Mouse (Mus musculus) adrenal gland, postnatal 14 days (tissue): ENCODE data around the gene Grm6. TPM values are rescaled to one million over a fixed set of nuclear protein-coding genes. Genes with fewer than 3 reads are reported as not detected.

Experiments
- DNase-seq: peaks from one replicate; pipeline ENCODE4 v3.0.0; 2021; ENCODE audit warnings: mixed read lengths
- long read RNA-seq, 2 experiments: library from polyadenylated mRNA; stranded (forward); transcript quantifications; one replicate each; pipeline ENCODE4 v2.0.0; 2021
- total RNA-seq: library from RNA; stranded (reverse); gene quantifications from 2 replicates; pipeline ENCODE4 v1.2.3, GENCODE M21; 2021

Gene Grm6
- 0.07 and 1.1 TPM in 2 replicates for total RNA-seq
- long read RNA-seq, experiment 1: 0 reads
- long read RNA-seq, experiment 2: 0 reads

GRCm38 (mm10) chr11:50850177-50850735 is at the start of gene Grm6:
Grm6 (plus strand) TSS chr11:50850685.
- DNase-seq: no peak

GRCm38 (mm10) chr11:50814233-50814632 is 36.3 kb upstream of the Grm6 start:
- DNase-seq: no peak

GRCm38 (mm10) chr11:50826214-50826613 is 24.3 kb upstream of the Grm6 start:
- no peak for DNase-seq

DNA sequence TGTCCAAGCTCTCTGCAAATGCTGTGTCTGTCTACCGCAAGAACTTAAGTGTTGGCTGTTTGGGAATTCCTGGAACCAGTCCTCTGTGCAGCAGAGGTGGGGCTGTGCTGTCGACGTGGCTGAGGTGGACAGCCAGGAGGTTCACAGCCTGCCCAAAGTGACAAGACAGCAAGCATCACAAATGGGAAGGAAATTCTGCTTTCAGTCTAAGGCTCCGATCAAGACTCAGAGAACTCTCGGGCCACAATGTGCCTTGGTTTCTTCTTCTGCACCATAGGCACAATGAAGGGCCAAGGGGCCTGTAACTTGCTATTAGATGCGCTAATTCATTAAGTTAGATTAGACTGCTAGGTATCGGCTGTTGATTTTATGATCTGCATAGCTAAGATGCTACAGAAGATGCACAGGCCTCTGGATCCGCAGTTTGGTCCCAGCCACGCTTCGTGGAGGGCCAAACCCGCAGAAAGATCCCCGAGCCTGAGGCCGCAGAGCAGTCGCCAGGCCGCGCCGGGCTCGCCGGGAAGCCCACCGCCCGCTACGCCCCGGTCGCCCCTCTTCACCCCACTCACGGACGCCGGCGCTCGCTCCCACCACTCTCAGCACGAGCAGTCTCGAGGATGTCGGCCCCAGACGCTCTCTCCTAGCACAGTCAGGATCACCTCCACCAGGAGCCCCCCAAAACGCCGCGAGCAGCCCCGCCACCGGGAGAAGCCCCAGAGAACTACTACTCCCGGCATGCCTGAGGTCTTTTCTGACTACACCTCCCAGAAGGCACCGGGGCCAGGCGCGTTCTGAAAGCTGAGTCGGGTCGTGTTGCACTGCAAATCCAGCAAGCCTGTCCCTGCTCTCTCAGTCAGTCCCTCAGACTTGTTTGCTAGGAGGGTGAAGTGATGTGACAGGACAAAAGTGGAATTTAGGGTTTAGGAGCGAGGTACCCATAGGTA is 23.2 kb upstream of the Grm6 start, which contains the start of gene Zfp354c:
Zfp354c (minus strand) TSS at position 715 of the 944 bp plus-strand sequence.
- peak; percentile 92 for DNase-seq

DNA sequence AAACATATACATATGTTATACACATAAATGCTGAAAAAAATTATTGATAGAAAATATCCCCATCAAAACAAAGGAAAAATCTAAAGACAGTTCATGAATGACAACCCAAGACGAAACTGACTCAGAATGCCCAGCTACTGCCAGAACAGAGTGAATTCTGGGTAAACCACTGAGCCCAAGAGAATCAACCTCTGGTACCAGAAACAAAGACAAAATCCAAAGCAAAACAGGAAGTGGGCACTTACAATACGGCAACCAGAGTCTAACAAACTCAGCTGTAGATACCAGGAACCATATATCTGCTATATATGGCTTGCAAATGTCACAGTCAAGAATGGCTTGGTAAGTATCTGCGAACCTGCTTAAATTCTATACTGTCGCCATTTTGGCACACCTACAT is 14.8 kb upstream of the Grm6 start:
- DNase-seq: no peak

- DNase-seq: peak; percentile 92
Observed at GRCm38 (mm10) chr11:50841023-50841735, 9.3 kb upstream of the Grm6 start, which contains the start of gene Zfp879. Zfp879 (minus strand) TSS chr11:50841552.

DNA sequence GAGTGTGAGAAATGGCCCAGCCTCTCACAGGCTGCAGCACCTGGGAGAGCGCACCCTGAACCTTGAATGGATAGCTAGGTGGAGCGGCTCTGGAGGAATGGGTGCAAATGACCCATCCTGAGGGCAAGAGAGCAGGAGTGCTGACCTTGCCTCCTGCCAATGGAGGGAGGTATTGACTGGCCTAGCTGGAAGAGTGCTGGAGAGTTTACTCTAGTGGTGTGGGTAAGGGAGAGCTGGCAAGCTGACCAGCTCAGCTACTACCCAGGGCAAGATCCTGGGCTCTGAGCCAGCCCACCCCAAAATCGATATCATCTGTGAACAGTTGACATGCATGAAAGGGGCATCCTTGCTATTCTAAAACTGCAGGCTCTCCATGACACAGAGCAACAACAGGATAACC is 4.5 kb upstream of the Grm6 start:
- no peak for DNase-seq

GRCm38 (mm10) chr11:50847047-50847446 is 3.4 kb upstream of the Grm6 start:
- DNase-seq: no peak

DNA sequence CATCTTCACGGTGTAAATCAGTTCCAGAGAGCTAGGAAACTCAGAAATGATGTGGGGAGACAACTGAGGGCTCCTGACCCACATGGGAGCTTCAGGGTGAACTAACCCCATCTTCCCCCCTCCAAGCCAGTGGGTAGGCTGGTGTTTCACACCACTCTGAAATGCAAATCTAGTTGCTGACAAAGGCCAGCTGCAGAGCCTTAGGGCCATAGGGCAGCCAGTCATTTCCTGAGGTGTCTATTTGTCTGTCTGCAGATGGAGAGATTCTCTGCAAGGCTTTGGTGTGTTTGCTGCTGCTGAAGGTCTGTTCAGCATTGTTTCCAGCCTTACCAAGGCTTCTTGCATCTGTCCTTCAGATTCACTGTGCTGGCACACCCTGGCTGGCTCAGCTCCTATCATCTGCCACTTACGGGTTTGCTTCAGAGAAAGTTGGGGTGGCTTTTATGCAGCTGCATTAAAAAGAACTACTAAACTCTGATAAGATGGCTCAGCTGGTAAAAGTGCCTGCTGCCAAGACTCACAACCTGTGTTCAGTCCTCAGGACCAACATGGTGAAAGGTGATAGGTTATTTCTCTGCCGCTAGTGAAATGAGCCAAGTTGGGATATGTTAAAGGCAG is 1.9 kb upstream of the Grm6 start:
- DNase-seq: peak; percentile 30

- DNase-seq: no peak
Observed at GRCm38 (mm10) chr11:50849310-50849709, 1.2 kb upstream of the Grm6 start.

DNA sequence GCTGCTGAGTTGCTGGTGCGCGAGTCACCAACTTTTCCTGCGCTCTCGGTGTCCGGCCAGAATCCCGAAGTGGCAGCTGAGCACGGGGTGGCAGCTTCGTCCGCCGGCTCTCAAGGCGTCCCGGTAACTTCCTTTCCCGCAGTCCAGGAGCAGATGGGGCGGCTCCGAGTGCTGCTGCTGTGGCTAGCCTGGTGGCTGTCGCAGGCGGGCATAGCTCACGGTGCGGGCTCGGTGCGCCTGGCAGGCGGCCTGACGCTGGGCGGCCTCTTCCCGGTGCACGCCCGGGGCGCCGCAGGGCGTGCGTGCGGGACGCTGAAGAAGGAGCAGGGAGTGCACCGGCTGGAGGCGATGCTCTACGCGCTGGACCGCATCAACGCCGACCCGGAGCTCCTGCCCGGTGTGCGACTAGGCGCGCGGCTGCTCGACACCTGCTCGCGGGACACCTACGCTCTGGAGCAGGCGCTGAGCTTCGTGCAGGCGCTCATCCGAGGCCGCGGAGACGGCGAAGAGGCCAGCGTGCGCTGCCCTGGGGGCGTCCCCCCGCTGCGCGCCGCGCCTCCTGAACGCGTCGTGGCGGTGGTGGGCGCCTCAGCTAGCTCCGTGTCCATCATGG is 610 bp downstream of the Grm6 start:
- peak; percentile 25 for DNase-seq

DNA sequence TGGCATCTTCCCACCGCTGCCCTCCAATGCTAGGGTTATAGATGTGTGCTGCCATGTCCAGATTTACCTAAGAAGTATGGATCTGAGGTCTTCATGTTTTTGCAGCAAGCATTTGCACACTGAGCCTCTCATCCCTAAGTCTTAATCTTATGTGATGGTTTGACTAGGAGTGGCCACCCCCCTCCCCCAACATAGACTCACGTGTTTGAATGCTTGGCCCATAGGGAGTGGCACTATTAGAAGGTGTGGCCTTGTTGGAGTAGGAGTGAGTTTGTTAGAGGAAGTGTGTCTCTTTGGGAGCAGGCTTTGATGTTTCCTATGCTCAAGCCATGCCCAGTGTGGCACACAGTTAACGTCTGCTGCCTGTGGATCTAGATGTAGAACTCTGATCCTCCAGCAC is 28.2 kb downstream of the Grm6 start:
- DNase-seq: no peak

DNA sequence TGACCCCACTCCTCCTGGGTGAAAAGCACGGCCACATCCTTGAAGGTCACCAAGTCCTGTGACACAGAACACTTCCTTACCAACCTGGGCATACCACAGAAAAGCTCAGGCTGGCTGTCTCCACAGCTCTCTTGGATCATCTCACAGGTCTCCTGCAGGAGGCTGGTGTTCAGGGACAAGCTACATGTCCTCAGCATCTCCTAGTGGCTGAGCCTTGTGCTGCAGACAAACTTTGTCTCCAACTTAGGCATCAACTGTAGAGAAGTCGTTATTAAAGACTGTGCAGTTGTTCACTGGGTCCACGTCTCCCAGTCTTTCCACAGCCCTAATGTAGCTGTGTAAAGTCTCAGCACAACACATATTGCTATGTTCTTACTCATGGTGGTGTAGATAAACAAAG is 33.3 kb downstream of the Grm6 start:
- no peak for DNase-seq

DNA sequence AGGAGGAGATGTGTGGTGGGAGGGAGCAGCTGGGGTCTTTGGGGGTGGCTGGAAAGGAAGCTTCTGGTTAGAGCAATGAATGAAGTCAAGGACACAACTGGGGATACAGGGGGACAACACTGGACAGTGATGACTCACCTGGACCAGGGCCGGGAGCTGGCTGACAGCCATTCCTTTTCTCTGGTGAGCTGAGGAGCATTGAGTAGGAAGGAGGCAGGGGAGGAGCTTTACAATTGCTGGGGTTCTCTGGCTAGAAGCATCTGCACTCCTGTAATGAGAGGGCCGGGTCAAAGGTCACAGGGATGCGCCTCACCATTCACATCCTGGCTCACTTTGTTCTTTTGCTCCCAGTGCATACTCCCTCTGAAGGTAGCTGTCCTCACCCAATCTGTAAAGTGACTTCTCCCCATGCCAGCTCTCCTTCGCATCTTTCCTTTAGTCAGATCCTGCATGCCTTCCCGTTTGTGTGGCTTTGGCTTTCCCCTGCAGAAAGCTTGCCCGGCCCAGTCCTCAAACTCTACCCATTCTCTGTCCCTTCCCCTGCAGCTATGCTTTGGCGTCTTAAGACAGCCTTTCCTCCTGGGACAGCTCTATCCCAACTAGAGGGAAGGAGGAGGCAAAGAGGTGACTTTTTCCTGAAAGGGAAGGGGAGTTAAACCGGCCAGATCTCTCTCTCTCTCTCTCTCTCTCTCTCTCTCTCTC is 35.9 kb downstream of the Grm6 start:
- peak; percentile 79 for DNase-seq

DNA sequence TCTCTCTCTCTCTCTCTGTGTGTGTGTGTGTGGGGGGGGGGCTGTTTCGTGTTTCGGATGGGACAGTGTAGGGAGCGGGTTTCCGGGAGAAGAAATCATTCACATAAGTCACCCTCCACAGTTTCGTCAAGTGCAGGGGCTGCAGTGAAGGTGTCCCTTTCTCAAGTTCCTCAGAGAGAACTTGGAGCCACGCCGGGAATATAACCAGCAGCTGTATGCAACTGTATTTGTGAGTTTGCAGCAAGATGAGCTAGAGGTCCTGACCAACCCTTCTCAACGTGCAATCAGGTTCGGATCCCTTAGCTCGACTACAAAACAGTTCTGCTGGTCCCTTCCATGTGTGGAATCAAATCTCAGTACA is 36.4 kb downstream of the Grm6 start:
- DNase-seq: peak; percentile 9

DNA sequence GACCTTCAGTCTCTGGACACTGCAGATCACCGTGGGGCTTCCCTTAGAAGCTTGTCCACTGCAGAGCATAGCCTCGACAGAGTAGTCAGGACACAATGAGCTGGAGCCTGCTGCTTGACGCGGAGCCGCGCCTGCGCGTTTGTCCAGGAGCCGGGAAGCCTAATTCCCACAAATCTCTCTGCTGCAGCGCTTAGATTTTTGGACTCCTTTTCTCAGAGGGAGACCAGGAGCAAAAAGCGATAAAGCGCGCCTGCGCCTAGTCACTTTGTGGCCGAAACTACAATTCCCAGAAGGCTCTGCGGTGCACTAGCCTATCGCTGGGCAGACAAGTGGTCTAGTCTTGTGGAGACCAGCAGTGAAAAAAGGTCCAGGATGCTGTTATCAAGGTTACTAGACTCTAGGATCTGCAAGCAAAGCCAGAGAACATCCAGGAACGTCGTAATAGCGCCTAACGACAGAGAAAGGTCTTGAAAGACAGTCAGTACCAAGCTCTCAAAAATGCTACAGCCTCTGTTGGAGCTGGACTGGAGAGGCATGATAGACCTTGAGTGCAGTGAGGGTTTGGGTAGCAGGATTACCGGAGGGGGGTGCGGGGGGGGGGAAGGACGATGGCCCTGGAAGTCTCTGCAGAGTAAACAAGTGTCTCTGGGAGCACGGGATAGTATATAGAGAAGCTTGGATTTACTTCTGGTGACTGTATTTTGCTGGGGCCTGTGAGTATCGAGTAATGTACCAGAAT is 37.1 kb downstream of the Grm6 start, which contains the start of gene Zfp454:
Zfp454 (minus strand) TSS at position 262 of the 739 bp plus-strand sequence.
- DNase-seq: peak; percentile 92

DNA sequence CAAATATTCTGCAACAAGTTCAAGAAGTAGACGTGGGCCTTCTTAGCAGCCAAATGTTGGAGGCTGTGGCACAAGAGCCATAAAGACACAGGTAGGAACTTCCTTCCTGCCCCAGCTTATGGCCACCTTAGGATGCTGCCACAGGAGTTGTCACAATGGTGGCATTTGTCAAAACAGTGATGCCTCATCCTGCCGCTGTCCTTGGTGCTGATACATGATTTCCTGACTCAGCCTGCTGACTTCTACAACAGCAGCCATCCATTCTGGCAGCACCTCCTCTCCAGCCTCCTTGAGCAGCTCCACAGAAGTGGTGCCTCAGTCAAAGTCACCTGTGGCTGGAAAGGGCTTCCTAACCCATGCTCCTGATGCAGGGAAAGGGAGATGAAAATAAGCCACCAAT is 42.0 kb downstream of the Grm6 start:
- peak; percentile 10 for DNase-seq

GRCm38 (mm10) chr11:50897359-50897758 is 46.9 kb downstream of the Grm6 start:
- DNase-seq: no peak

DNA sequence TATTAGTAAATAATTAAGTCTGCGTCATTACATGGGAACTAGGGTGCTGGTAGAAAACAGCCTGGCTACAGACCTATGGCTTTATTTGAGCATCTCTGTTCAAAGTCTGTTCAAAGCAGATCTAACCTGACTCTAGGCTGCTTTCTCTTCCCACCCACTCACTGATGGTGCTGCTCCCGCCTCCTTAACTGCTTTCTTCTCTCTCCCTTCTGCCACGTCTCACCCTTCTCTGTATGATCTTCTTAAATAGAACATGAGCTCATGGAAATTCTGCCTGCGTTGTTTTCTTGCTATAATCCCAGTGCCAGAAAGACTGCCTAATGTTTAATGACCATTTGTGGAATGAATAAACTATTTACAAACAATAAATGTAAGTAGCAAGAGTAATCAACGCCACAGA is 57.7 kb downstream of the Grm6 start:
- DNase-seq: no peak

- DNase-seq: peak; percentile 17
Observed at GRCm38 (mm10) chr11:50913301-50913700, 62.8 kb downstream of the Grm6 start.
